8 mouse cellular contexts compared by ENCODE assay signal in the genomic region with DNA sequence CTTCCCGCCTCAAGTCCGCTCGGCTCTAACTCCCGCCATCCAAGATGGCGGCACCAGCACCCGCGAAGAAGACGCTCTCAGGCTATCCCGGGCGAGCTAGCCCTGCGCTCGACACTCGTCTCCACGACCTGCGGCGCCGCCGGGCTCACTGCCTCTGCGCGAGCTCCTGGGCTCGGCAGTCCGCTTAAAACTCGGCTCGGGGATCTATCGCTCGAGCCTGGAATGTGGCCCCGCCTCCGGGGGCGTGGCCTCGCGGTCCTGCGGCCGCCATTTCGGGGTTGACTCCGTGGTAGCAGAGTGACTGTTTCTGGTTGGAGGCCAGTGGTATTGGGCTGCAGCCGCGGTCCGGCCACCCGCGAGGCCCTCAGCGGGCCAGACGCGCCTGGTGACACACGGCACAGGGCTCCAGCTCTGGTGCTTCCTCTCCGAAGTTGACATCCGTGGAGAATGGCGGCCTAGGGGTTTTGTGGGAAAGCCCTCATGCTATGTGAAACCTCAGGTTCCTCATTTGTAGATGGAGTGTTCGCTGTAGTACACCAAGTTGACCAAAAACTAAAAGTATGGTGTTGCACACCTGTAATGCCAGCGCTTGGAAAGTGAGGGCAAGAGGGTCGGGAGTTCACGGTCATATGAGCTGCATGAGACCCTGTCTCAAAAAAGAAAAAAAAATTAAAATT. TPM values are rescaled to one million over a fixed set of nuclear protein-coding genes. Genes with fewer than 3 reads are reported as not detected.
A peak's percentile ranks its signal among the peaks of the same experiment; 100 is the strongest.
DNase-seq lines count a peak whose midpoint lies in the region; ATAC-seq lines count a peak whose summit lies in the region.

Raf1 (minus strand) TSS at position 184 of the 677 bp plus-strand sequence.

- peak within 1 kb of the TSS; percentile 98 for H3K9ac ChIP-seq in intestine, embryonic 14.5 days (ENCODE audit: low read length)

- peak within 1 kb of the TSS; percentile 98 for H3K27ac ChIP-seq in intestine, embryonic 14.5 days (ENCODE audit: low read depth)

- H3K9me3 ChIP-seq in intestine, embryonic 14.5 days (ENCODE audit: control insufficient read depth, low read length): no peaks in the 10 kb centered on the region

- ATAC-seq in intestine, embryonic 14.5 days (replicated peaks; ENCODE audit: low FRiP score, low TSS enrichment, low read depth): peak; percentile 99

- peak within 1 kb of the TSS; percentile 73 for H3K4me2 ChIP-seq in intestine, embryonic 14.5 days (ENCODE audit: low read length)

- intact Hi-C loops in left cerebral cortex, postnatal 14 days (cut with DNase I): no loop called here

- H3K4me1 ChIP-seq in intestine, embryonic 14.5 days (replicated peaks; ENCODE audit: control insufficient read depth, insufficient read depth, low read length): peaks cover 11% of the 10 kb centered on the region

- no peaks in the 10 kb centered on the region for H3K36me3 ChIP-seq in intestine, embryonic 14.5 days (ENCODE audit: control insufficient read depth, insufficient read depth, low read length)

- DNase-seq in adrenal gland, adult (ENCODE audit: inconsistent age in 2 of 2, low spot score in 1 of 2): peak; percentile 99
- peak; percentile 98 for DNase-seq in embryo, embryonic 10.5 days (ENCODE audit: low spot score)
- peak; percentile 99 for DNase-seq in gastrocnemius, postnatal 25 days
- peak; percentile 97 for DNase-seq in intestine, embryonic 14.5 days (ENCODE audit: low spot score)
- DNase-seq in left cerebral cortex, postnatal 14 days (ENCODE audit: low spot score in 2 of 2): peak; percentile 98 to 99
- peak; percentile 99 for DNase-seq in mesoderm, embryonic 11.5 days (ENCODE audit: low read depth, low spot score)
- DNase-seq in right cerebral cortex, postnatal 36 days (ENCODE audit: low spot score in 2 of 2): peak; percentile 97 to 98
- DNase-seq in yolk sac, embryonic 10.5 days (ENCODE audit: low spot score): peak; percentile 97

- under 1% methylated on average over 51 of the region's 51 CpGs for WGBS in intestine, embryonic 14.5 days

- peak within 1 kb of the TSS; percentile 73 for H3K4me3 ChIP-seq in intestine, embryonic 14.5 days (ENCODE audit: low read depth, low read length)

- H3K27me3 ChIP-seq in intestine, embryonic 14.5 days (replicated peaks; ENCODE audit: control insufficient read depth, insufficient read depth, low read length): no peaks in the 10 kb centered on the region

RNA-seq across cellular contexts. Expression of gene Raf1, which starts in this region (rescaled TPM):
- 100 to 1,000 TPM; 105 to 129 TPM for total RNA-seq in gastrocnemius, postnatal 25 days (2021)
- 114 and 122 TPM in 2 replicates for polyA plus RNA-seq in intestine, embryonic 14.5 days (2014; fragmentation: Nextera tagmentation; extraction: Ambion mirVana)
- total RNA-seq in left cerebral cortex, postnatal 14 days (2021): 100 to 1,000 TPM; 101 to 109 TPM

Comparison
In these comparisons a context has a peak if more than half of its experiments do, and no peak if none do; other contexts are left out.
1. Peak in every context shown above with its lines: DNase-seq, ATAC-seq, H3K4me3 ChIP-seq and H3K27ac ChIP-seq.